Mouse (Mus musculus) cerebellum, adult 11-12 months (tissue): ENCODE results near the gene Lhpp.

Source experiments
- DNase-seq: peaks from one replicate; pipeline ENCODE4 v3.0.0; 2022

Lhpp gene

DNA sequence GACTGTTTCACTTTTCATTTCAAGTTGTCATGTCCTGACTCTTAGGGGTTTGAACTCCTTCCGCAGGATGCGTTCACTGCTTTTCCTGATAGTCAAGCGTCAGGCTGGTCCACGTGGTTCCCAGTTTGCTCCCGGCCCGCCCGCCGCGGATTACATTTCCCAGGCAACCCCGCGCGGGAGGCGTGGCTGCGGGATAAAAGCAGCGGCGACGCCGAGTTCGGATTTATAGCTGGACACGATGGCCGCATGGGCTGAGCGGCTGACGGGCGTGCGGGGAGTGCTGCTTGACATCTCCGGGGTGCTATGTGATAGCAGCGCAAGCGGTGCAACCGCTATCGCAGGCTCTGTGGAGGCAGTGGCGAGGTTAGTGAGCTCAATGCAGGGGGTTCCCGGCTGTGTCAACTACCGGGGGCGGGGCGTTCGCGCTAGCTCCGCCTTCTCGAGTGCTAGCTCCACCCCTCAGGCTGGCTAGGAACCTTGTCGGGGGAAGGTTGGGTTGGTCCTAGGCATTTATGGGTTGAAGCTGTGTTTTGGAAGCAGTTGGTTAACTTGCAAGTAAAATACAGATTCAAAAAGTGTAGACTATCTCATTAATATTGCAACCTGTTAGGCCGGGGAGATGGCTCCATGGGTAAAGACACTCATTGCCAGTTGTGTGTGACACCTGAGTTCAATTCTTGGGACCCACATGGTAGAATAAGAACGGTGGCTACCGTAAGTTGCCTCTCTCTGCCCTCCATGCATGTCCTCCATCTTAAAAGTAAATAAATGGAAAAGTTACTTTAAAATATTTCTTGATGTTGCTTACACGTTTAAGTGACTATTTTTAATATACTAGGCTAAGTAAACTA, at the start of gene Lhpp:
Gene Lhpp, plus strand, starts transcription at position 171 of the 851 bp plus-strand sequence.
- peak; percentile 52 for DNase-seq

- no peak for DNase-seq
Observed at GRCm38 (mm10) chr7:132565831-132566230, 44.6 kb upstream of the Lhpp start.

DNA sequence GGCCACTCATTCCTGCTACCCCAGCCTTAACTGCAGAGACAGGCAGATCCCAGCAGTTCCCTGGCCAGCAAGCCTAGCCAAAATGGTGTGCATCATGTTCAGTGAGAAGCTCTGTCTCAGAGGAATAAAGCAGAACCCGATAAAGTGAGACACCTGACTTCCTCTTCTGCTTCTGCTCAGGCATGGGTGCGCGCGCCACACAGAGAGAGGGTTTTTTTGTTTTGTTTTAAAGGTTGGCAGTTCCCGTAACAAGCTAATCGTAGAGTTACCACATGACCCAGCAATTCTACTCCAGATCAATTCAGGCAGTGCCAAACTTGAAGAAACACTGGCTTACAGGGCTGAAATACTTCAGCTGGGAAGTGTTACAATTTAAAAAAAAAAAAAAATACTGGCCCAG, 41.6 kb upstream of the Lhpp start:
- no peak for DNase-seq

DNA sequence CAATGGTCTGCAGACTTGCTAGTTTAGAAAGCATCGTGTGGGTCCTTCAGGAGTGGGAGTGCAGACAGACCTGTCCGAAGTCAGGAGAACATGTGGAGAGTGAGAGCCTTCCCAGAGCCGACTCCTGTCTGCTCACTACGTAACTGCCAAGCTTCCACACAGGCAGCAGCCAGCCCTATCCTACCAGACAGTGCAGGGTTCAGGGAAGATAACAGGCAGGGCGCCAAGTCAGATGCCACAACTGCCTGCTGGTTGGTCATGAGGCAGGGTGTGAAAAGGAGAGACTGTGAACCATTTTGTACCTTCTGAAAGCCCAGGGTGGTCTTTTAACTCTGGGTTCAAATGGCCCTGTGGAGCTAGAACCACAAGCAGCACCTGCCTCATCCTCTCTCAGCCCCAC, 40.4 kb upstream of the Lhpp start:
- peak; percentile 36 for DNase-seq

DNA sequence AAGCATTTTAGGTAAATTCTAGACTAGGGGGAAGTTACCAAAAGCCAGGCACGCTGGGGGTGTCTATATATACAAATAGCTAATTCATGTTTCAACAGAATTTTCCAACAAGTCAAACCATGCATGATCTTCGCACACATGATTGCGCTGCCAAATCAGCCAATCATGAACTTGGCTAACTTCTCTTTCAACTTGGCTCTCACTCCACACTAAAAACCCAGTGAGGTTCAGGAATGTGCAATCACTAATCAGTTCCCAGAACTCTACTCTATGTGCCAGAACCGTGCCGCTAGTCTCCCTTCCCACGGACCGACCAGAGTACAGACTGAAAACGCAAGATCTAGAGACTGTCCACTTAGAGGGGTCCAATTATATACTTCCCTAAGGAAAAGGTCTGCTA, 39.0 kb upstream of the Lhpp start:
- DNase-seq, result no peak

GRCm38 (mm10) chr7:132572738-132573137, 37.7 kb upstream of the Lhpp start:
- no peak for DNase-seq

- no peak for DNase-seq
Observed at GRCm38 (mm10) chr7:132573205-132573604, 37.2 kb upstream of the Lhpp start.

DNA sequence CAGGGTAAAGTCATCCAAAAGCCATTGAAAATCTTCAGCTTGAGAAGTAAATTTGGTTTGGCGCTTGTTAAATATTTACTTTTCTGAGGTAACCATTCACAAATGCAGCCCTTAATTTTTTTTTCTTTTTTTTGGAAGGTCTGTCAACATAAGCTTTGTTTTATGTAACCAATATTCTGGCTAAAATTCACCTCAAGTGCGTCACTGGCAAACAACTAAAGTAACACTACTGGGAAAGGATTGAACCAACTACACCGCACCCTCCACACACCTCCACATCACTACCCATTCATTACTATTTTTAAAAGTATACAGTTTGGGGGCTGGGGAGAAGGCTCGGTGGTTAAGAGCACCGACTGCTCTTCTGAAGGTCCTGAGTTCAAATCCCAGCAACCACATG, 35.8 kb upstream of the Lhpp start:
- DNase-seq, result peak; percentile 14

DNA sequence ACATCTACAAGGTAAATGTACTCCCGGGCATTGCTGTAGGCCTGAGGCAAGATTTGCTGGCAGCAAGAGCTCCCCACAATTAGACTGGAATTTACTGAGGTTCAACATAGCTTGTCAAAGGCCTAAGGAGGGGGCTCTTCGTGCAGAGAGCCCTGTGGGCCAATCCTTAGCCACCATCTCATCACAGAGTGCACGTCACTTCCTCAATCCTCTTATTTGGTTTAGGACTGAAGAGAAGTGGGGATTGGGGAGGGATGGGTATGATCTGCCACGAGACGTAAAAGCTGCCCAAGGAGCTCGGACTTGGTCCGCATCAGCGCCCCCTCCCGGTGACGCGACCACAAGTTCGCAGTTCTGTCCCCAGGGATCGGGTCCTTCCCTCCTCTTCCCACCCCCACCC, 34.8 kb upstream of the Lhpp start:
- DNase-seq, result peak; percentile 84

GRCm38 (mm10) chr7:132576116-132576650, 34.3 kb upstream of the Lhpp start, which contains the start of gene Oat:
Oat (minus strand) TSS chr7:132576398.
- peak; percentile 95 for DNase-seq

GRCm38 (mm10) chr7:132576891-132577290, 33.5 kb upstream of the Lhpp start:
- no peak for DNase-seq

DNA sequence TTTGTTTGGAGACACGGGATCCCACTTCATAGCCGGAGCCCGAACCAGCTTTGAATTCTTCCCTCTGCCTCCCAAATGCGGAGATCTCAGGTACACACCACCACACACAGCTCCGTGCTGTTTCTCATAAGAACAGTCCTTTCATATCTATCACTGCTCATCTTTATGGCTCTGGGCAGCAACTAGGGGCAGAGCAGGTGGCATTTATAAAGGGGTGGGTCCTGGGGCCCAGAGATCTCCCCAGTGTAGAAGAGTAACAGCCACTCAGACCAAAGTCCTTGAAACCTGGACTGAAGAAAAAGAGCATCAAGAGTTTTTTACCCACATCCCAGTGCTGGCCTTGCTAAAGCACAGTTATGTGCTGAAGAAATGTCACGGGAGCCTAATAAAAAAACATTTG, 29.9 kb upstream of the Lhpp start:
- no peak for DNase-seq

DNA sequence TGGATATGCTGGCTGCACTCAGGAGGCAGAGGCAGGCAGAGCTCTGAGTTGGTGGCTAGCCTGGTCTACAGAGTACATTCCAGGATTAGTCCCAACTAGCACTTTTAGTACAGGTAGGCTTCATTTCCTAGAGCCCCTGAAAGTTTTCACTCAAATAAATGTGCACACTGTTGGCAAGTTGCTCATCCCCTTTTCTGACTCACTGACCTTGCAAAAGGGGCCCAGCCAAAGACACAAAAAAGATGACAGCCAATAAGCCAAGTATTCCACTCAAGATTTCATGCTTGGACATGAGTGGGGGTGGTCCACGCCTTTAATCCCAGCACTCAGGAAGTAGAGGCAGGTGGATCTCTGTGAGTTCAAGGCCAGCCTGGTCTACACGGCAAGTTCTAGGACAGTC, 29.0 kb upstream of the Lhpp start:
- DNase-seq, result no peak

DNA sequence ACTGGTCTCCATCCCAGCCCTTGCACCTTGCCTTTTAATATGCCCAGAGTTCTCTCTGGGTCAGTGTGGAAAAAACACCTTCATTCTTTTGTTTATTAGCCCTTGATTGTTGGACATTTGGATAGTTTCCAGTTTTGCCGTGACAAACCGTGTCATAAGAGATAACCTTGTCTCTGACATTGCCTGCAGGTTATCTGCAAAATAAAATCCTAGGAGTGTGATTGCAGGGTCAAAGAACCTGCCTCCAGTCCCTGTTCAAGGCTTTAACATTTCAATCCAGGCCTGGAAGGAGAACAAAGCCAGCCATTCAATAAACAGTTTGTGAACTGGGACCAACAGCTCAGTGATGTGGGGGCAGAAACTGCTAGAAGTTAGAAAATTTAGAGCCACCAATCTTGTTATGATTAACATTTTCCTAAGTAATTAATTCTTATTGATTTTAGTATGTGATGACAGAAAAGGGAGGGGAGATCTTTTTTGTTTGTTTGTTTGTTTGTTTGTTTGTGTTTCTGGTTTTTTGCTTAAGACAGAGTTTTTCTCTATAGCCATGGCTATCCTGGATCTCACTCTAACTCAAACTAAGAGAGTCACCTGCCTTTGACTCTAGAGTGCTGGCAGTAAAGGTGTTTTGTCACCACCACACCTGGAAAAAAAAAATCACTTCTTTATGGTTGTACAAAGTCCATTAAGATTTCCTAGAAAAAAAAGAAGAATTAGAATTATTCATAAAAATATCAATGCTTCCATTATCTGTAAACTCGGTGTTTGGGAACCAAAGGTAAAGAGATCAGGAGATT, 24.5 kb upstream of the Lhpp start:
- no peak for DNase-seq

GRCm38 (mm10) chr7:132587167-132587566, 23.3 kb upstream of the Lhpp start:
- DNase-seq, result no peak

DNA sequence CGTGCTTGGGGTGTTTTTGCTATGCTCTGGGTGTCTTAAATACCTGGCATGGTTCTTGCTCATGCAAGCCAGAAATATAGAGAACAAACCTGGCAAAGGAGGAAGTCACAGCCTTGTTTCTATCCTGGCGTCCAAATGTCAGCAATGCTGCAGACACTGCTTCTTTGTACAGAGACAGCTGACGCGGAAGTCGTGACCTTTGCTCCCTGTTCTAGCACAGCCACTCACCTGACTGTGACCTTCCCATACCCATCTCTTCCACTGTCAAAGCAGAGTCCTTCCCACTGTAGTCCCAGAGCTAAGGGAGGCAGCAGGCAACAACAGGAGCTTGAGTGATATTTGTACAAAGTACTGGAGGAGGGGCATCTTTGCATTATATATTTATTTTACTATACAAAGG, 20.8 kb upstream of the Lhpp start:
- no peak for DNase-seq

GRCm38 (mm10) chr7:132593762-132594161, 16.7 kb upstream of the Lhpp start:
- DNase-seq, result no peak

- DNase-seq, result no peak
Observed at GRCm38 (mm10) chr7:132594325-132594724, 16.1 kb upstream of the Lhpp start.

DNA sequence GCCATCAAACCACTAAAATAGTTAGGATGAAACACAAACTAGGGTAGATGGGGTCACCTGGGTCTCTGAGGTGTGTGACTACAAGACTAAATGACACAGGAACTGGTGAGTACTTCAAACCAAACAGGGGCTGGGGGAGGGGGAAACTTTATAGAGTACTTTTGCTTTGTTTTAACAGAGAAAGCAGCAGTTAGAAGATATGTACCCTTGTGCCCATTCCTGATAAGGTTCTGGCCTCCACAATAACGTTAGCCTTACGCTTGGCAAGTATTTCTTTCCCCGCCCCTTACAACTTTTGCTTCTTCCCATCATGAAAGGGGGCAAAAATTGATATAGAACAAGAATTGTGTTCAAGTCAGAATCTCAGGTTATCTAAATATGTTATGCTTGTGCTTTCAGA, 14.7 kb upstream of the Lhpp start:
- no peak for DNase-seq

GRCm38 (mm10) chr7:132596557-132597250, 13.7 kb upstream of the Lhpp start:
- DNase-seq, result no peak

DNA sequence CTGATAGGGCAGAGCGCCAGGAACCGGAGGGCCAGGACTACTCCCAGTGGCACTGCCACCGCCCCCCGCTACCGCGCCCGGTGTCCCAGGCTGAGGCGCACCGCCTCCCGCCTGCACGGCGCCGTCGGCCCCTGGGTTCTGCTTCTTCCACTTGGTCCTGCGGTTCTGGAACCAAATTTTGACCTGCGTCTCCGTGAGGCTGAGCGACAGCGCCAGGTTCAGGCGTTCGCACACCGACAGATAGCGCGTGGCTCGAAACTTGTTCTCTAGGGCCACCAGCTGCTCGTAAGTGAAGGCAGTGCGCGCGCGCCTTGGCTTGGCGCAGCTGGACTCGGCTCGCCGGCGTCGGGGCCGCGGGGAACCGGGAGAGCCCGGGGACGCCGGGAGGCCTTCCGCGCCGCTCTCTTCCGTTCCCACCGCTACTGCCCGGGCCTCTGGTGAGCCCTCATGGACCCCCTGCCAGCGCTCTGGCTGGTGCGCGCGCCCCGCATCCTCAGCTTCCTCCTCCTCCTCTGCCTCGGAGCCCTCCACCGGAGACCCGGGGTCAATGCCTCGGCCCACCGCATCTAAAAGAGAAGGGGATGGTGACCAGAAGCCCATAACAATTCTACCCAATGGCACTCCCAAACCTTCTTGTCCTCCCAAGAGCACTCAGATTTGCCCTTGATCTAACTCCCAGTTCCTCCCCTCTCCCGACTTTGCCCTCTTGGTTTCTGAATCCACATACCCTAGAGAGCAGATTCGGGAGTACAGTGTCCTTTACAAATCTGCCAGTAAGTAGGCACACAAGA, 13.0 kb upstream of the Lhpp start:
- DNase-seq, result no peak
